Mouse (Mus musculus) layer of hippocampus, adult 18-20 months (tissue): ENCODE measurements around the gene Fbln1. TPM values are rescaled to one million over a fixed set of nuclear protein-coding genes. Genes with fewer than 3 reads are reported as not detected.

Experiments used
- DNase-seq, 2 experiments: peaks; one replicate each; pipeline ENCODE4 v3.0.0; 2022; ENCODE audit warnings: low spot score in 2 of 2
- total RNA-seq, 2 experiments: library from RNA; stranded (reverse); gene quantifications; 2 replicates each; pipeline ENCODE4 v1.2.3; 2021

Gene Fbln1
- total RNA-seq, 2 experiments from 2014 or later: 13.8 to 15.4 TPM

DNA sequence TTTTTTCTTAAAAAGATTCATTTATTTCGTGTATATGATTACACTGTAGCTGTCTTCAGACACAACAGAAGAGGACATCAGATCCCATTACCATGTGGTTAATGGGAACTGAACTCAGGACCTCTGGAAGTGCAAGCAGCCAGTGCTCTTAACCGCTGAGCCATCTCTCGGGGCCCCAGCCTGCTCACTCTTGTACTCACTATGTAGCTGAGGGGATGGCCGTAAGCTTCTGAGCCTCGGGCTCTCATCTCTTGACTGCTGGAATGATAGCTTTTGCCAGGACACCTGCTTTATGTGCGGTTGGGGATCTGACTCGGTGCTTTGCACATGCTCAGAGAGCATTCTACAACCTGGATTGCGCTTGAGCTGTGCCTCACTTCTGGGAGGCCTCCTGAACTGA is 1.4 kb upstream of the Fbln1 start:
- DNase-seq: no peak

DNA sequence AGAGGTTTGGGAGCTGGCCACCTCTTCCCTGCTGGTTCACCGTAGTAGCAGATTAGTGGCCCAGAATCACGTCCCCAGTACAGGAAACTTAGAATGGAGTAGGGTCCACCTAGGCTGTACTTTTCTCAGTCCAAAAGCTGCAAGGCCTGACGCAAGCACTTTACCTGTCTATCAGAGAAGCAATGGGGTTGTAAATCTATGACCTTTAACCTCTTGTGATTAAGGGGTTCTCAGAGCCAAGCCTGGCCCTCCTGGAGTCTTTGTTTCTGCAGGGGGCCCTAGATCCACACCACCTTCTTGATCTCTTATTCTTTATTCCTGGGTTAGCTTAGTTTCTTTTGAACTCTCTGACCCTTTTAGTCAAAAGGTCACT is 940 bp downstream of the Fbln1 start:
- DNase-seq: no peak

DNA sequence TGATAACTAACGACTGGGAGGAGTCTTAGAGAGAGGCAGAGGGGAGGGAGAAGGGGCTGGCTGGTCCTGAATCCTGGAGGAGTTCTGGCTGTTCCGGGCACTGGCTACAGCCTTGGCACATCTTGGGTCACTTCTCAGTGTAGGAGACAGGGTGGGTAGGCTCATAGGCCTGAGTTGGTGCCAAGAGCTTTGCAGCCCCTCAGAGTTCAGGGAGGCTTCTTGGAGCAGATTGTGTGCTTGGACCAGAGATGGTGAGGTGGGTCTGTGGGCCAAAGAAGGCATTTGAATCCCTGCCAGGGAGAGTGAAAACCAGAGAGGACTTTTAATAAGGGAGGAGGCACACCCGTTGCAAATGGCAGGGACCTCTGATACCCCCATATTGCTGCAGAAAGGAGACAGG is 1.3 kb downstream of the Fbln1 start:
- DNase-seq: peak in 1 of 2 experiments; percentile 34

DNA sequence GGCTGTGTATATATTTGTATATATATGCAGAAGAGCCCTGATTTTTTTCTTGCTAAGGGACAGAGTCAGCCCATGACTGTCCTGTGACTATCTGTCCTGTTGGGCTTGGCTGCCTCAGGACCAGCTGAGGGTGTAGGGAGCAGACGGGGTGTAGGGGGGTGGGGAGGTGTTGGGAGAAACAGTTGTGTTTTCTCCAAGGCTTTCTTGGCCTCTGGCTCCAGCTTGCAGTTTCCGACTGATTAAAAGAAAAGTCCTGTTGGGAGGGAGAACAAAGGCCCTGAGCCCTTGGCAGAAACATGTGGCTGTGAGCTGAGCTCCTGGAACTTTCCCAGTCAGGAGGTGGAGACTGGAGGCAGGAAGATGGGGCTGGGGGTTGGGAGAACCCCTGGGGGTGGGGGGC is 2.0 kb downstream of the Fbln1 start:
- peak in 1 of 2 experiments; percentile 58 for DNase-seq

DNA sequence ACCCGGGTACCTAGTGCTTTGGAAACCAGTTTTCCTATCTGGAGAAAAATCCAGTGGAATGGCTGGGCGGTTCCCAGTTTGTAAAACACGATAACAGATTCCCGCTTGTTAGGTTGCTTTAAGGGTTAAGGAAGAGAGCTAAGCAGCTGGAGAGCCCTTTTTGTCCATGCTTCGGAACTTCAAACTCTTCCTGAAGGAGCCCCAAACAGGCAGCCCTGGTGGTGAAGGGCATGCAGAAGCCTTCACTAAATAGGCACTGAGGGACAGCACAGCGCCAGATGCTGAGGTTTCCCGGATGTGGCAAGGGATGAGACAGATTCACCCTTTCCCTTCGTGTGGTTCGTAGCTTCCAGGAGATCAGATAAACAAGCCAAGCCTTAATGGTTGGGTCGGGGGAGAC is 2.6 kb downstream of the Fbln1 start:
- DNase-seq: no peak

DNA sequence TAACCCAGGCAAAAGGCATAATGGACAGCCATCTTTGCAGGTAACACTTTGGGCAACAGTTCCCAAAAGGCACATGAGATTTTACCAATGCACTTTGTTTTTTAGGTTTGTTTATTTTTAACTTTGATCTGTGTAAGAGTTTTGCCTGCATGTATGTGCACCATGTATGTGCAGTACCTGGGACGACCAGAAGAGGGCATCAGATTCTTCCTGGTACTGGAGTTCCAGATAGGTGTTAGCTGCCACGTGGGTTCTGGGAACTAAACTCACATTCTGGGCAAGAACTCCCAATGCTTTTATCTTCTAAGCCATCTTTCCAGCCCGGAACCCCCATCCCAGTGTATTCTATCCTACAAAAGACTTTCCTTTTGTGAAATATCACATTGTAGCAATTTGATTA is 3.6 kb downstream of the Fbln1 start:
- DNase-seq: no peak

DNA sequence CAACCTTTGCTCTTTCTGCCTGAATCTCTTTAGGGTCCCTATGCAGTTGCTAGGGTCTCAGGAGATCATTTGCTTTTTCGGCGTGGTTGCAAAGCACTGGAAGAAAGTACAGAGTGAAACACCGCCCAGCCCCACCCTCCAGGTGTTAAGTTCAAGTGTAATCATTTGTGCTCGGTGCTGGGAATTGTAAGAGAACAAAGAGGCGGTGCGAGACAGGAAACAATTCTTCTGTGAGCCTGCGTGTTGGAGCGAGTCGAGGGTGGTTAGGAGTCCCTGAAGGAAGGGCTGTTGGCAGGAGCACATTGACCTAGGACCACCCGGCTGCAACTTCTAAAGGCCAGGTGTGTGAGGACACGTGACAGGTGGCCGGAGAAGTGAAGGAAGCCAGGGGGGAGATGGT is 4.9 kb downstream of the Fbln1 start:
- no peak for DNase-seq

DNA sequence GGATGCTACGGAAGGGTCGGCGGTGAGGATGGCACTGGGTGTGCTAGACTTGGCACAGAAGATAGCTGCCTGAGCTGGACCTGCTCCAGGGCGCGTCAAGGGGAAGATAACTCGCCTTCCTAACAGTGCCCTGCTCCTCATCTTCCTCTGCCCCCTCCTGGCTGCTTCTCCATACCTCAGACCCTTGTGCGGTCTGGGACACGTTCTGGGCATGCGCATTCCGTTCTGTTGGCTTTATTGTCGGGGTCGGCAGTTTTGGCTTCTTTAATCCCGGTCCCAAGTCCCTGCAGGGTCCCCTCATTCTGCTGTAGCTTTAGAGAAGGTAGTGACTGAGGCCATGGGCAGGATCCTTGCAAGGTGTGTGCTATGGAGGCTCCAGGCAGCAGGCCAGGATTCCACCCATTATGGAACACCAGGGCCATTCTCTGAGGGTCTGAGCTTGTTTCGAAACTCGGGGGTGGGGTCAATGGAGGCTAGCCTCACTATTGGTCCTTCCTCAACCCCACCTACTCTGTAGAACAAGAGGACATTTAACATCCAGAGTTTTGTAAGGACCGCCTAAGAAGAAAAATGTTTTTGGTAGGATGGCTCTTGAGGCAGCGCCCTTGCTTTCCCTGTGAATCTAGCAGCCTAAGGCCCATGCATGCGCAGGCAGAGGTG is 5.5 kb downstream of the Fbln1 start:
- DNase-seq: no peak

DNA sequence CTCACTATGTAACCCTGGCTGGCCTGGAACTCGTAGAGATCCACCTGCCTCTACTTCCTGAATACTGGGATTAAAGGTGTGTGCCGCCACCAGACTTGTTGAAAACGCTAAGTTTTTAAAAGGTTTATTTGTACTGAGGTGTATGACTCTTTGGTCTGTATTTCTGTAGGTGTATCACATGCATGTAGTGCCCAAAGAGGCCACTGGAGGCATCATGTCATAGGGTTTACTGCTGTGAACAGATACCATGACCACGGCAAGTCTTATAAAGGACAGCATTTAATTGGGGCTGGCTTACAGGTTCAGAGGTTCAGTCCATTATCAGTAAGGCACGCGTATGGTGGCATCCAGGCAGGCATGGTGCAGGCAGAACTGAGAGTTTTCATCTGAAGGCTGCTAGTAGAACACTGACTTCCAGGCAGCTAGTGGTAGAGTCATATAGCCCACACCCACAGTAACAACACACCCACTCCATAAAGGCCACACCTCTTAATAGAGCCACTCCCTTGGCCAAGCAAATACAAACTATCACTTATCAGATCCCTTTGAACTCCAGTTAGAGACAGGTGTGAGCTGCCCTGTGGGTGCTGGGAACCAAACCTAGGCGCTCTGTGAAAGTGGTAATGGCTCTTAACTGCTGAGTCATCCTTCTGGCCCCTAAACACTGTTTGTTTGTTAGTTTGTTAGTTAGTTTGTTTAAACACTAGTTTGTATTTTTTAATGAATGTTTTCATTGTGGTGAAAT is 10.5 kb downstream of the Fbln1 start:
- DNase-seq: no peak

DNA sequence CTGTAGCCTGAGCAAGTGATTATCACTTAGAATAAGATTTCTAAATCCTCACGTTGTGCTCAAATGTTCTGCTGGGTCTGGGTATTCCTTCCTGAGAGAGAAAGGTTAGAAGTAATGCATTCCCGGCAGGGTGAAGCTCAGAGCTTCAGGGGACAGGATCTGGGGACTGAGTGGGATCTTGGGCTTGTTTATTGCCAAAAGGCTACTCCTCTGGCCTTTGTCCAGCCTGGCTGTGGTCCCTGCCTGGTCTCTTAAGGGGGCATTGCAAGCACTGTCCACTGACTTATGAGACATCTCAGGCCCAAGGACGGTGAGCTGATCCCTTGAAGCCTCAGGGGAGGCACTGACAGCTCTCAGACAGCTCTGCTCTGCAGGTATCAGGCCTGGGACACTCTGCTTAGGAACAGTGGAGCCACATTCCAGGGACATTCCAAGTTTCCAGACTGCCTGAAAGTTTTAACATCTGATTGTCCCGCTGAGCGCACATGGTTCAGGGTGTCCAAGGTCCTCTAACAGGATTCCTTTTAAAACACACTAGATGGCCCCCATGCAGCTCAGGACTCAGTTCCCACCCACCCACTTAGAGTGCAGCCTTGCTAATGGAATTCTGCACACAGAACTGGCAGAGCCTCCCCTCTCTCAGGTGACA is 13.0 kb downstream of the Fbln1 start:
- DNase-seq: no peak

DNA sequence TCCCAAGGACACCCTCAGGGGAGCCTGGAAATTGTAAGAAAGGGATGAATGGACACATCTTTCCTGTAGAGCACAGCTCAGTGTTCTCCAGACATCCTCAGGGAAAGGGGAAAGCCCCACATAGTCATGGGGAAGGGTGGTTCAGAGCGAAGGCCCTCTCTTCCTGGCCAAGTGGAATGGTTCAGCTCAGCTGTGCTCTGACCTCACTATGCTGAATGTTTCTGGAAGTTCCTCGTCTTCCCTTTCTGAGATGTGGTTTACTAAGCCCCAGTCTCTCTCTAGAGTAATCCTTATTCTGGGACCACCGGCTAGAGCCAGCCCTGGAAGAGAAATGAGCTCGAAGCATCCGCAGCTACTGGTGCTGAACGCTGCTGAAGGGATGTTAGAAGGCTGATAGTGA is 14.6 kb downstream of the Fbln1 start:
- no peak for DNase-seq

DNA sequence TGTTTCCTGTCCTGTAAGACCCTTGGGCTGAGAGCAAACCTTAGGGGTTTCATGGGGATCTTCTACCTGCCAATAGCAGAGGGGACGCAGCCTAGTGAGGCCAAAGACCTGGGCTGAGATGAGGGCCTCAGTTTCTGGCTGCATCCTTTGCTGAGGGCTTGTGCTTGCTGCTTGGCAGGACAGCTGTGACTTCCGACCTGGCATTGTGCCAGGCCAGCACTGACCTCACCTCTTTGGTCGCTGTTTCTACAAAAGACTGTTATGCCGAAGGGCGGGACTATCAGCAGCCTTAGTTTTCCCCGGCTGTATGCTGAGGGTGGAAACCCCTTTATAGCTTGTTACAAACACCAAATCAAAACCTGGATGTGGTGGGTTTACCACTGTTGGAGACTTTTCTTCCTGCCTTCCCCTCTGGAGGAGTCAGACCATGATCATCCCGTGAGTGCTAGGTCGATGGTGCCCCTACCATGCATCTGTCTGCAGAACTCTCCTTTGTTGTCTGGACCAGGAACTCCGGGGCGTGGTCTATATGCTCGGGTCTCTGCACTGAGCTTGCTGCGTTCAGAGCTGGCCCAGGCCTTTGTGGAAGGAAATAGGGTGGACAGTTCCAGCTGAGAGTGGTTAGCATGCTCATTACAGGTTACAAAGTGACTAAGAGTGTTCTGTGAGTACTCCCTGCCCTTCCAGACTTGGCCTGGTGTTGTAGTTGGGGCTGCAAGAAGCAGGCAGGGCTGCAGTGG is 15.5 kb downstream of the Fbln1 start:
- DNase-seq: no peak

DNA sequence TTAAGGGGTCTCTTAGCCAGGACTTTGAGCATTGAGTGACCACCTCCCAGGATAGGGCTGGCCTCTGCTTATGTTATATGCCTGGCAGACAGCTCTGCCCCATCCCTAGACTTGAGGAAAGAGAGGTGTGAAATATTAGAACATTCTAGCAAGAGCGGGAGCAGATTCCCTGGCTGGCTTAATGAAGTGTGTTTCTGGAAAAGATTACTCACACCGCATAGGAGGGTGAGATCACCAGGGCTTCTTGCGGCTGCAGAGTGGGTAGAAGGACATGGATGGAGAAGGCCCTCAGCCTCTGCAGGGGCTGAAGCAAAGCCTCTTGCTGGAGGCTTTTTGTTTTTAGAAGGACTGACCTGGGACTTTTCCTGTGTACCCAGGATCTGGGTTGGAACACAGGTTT is 19.9 kb downstream of the Fbln1 start:
- no peak for DNase-seq

DNA sequence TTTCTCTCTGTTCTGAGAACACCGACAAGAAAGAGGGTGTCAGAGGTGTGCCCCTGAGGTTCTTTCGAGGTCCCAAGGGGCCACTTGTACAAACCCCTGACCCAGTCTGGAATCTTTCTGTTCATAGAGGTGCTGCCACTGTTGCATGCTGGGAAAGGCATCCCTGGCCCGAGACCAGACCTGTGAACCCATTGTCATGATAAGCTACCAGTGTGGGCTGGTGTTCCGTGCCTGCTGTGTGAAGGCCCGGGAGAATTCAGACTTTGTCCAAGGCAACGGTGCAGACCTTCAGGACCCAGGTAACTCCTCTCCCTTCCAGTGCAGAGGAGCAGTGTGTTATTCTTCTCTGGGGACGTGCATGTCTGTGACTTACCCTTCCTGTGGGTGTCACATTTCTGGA is 21.1 kb downstream of the Fbln1 start:
- no peak for DNase-seq

DNA sequence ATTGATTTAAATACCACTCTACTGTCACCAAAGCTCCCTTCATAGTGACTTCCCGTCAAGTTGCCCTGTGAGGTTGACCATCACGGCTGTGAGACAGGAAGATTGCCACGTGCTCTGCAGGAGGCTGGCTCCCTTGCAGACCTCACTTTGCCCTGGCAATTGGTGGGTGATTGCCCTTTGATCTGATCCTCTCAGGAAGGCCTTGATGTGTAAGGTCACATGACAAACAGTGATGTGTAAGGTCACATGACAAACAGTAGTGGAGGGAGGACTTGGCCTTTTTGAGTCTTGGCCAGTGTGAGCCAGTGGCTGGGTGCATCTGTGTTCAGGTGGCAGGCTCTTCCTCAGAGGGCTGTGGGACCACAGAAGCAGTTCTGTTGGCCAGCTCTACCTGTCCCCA is 22.8 kb downstream of the Fbln1 start:
- no peak for DNase-seq

DNA sequence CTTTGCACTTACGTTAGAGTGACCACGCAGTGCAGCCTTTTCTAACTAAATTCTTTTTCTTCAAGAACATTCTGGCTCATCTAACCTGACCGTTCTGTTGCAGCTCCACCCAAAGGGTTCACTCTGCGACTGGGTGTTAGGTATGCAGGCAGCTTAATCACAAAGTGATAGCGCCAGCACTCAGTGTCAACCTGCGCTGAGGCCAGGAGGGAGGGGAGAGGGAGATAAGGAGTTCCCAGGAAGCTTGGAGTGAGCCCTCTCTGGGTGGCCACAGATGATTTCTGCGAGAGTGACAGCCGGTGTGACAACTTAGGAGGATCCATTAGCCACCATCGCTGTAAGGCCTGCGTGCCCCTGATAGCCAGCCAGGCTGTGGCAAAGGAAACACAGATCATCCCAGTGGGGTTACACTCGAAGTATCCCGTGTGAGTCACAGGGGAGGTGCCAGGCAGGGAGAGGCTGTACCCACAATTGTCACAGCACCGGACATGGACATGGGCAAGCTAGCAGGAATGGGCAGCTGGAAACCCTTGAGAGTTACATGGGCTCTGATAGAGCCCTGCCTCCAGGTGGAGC is 24.3 kb downstream of the Fbln1 start:
- DNase-seq: no peak

DNA sequence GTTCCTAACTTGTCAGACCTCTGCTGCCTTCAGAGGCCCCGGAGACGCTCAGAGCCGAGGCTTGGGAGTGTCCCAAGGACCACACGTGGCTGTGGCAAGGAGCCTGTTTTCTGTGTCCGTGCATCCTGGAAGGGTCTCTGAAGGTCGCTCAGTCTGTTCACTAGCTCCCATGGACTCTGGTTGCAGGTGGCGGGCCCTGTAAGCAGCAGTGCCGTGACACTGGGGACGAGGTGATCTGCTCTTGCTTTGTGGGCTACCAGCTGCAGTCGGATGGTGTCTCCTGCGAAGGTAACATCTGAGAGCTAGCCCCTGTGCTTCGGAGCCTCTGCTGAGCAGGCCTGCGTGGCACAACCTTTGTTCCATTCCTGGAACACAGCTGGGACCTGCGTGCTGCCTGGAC is 24.9 kb downstream of the Fbln1 start:
- no peak for DNase-seq

DNA sequence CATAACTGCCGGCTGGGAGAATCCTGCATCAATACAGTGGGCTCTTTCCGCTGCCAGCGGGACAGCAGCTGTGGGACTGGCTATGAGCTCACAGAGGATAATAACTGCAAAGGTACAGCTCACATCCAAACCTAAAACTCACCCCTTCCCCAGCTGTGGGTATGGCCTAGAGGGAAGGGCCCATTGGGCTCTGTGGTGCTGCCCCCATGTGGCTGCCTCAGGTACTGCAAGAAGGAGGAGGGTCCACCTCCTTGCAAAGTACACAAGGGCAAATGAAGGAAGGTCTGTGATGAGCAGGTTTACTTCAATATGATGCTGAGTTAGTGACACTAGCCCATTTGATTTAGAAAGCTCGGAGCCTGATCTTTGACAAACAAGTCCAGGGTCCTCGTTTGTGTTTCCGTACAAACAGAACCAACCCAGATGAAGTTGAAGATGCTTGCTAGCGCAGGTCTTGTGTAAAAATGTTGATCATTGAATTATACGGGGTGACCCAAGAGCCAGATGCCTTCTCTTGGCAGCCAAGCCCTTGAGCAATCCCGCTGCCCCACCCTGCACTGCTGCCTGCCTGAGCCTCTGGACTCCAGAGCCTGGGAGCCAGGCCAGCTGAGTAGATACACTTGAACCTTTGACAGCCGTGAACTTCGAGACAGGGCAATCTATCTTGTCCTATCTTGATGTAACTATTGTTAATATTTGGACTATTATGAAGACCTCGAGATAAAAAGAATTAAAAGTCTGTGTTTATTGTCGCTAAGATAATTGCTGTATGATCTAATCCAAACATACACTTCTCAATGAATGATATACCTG is 25.9 kb downstream of the Fbln1 start:
- DNase-seq: peak in 1 of 2 experiments; percentile 37

DNA sequence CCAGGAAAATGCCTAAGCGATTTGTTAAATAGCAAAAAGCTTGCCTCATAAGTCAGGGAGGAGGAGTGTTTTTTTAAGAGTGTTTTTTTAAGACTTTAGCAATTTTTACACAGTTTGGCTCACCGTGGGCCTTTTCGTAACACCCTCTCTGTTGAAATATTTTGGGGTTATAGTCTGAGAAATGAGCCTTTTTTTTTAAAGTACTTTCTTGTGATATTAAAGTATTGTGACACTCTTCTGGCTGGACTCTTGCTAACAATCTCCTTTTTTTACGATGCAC is 26.4 kb downstream of the Fbln1 start:
- DNase-seq: no peak

DNA sequence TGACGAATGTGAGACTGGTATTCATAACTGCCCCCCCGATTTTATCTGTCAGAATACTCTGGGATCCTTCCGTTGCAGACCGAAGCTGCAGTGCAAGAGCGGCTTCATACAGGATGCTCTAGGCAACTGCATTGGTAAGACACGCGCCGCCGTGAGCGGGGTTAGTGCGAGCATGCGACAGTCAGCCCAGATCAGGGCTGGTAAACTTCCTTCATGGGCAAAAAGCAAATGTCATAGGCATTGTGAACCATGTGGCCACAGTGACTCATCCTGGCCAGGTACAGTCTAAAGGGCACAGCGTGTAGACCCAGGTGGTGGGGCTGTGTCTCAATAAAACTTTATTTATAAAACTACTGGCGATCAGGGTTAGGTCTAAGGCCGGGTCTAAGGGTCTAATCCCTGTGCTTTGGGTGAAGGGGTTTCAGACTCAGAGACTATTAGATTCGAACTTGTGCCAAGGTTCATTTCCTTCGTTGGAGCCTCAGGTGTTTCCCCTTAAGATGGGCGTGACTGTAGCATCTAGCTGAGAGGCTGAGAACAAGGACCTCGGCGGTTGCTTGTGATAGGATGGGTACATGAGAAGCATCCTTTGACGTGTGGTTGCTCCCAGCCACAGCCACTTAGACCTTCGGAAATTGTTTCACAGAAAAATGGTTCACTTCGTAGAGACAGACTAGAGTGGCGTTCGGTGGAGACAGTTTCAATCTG is 26.9 kb downstream of the Fbln1 start:
- DNase-seq: no peak
